Mouse (Mus musculus) monocyte, adult 5-6 weeks (primary cell): ENCODE data around the gene Hdac10. TPM values are rescaled to one million over a fixed set of nuclear protein-coding genes. Genes with fewer than 3 reads are reported as not detected.

Experiments used
- ATAC-seq: fragments of 153-309, 156-312 bp; replicated peaks from 2 replicates; pipeline ENCODE4 v1.8.0; 2017; ENCODE audit warnings: mild to moderate bottlenecking; ENCODE audit not compliant: low TSS enrichment, insufficient number of reproducible peaks, severe bottlenecking, poor library complexity, low FRiP score
- total RNA-seq: library from RNA; stranded (forward); fragments of 200-1000, 200-491, 200-594 nt; gene quantifications from 3 replicates; pipeline ENCODE4 v1.2.3, GENCODE M21; 2017

The Hdac10 gene
- total RNA-seq, 1 experiment from 2014 or later, result 20.6 TPM

DNA sequence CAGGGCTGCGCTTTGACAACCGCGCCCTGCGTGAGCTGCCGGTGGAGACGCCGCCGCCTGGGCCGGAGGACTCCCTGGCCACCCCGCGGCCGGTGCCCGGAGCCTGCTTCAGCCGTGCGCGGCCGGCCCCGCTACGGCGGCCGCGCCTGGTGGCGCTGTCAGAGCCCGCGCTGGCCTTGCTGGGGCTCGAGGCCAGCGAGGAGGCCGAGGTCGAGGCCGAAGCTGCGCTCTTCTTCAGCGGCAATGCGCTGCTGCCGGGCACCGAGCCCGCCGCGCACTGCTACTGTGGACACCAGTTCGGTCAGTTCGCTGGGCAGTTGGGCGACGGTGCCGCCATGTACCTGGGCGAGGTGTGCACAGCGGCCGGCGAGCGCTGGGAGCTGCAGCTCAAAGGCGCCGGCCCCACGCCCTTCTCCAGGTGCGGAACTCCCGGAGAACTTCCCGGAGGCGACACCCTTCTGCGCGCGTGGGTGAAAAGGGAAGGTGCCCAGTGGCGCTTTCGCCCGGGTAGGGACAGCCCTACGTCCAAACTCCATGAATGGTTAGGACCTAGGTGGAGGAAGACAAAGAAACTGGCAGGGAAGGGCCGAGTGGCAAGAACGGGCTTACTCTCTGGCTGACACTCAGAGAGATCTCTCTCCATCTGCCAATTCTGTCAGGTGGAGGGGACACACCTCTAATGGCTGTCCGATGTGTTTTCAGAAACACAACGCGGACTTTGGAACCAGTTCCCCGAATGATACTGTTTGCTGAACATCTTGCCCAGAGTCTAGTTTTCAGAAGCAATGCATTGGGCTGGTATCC lies 39.0 kb downstream of the Hdac10 start:
- no peak for ATAC-seq

DNA sequence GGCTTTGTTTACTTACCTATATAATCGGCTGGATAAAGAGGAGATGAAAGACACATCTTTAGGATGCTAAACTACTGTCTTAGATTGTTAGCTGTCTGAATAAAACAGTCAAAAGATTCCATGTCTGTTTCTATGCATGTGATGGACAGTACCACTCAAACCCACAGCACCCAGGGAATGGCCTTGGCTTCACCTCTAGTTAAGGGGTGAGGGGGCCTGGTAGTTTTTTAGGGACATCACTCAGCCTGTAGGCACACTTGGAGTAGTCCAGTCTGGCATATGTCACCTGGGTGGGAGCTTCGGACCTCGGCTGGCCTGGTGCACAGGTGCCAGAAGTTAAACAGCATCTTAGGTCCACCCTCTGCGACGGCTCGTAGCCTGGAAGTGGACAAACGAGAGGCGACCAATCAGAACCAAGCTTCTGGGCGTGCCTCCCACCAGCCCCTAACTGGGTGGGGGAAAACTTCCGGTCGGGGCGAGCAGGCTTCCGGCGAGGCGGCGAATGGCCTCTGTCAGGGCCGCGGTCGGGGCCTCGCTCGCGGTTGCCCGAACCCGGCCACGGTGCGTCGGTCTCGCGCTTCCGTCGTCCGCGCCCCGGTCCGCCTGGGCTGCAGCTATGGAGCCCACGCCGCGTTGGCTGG lies 39.8 kb downstream of the Hdac10 start, which contains the start of gene Selenoo:
Gene Selenoo (plus strand): TSS at position 478 of the 641 bp plus-strand sequence.
- peak; percentile 83 for ATAC-seq

DNA sequence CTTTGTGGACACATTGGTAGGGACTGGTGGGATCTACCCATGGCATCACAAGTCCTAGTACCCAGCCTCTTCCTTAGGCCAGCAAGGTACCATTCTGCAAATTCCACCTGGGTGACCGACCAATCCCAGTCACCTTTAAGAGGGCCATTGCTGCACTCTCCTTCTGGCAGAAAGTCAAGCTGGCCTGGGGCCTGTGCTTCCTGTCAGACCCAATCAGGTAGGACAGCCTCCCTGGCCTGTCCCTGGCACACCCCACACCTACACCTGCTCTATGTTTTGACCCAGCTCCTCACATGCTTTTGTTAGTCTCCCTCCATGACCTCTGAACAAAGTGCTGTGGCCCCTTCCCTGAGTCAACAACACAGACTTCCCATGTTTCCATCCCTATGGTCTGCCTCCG lies 43.7 kb downstream of the Hdac10 start:
- no peak for ATAC-seq

DNA sequence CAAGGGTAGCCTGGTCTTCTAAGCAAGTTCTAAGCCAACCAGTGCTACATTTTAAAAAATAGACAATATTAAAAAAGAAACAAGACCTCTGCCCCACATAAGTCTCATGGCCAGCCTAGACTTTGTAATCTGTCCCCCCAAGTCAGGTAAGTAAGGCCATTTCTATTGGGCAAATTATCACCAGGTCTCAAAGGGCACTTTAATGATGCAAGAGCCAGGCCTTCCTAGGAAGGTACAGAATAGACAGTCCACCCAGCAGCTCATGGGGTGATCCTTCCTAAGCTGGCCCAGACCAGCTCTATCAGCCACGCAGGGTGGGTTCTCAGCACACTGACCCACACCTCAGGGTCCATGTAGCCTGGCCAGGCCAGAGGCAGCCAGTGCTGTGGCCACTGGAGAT lies 44.6 kb downstream of the Hdac10 start:
- no peak for ATAC-seq

DNA sequence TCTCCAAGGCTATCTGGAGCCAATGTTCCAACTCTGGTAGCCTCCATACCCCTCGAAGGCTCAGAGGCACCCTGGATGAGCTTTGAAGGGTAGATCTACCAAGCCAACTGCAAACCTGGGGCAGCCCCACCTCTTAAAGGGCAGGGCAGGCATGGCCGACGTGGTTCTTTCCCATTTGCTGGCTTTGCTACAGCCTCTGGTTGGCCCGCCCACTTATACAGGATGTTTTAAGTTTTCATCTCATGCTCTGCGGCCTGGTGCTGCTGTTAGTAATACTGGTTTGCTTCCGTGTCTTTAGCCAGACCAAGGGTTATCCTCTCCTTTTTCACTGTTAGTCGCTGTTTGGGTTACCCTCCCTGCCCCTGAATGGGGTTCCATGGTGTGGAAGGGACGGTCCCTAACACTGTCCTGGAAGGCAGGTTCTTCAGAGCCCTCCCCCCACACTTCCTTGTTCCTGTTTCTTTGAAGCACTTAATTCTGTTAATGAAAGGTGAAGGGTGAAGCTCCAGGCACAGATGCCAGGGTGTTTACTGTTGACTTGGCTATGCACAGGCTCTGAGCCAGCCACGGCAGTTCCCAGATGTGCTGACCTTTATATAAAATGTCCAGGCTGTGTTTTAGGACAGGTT lies 50.2 kb downstream of the Hdac10 start:
- peak; percentile 54 for ATAC-seq

DNA sequence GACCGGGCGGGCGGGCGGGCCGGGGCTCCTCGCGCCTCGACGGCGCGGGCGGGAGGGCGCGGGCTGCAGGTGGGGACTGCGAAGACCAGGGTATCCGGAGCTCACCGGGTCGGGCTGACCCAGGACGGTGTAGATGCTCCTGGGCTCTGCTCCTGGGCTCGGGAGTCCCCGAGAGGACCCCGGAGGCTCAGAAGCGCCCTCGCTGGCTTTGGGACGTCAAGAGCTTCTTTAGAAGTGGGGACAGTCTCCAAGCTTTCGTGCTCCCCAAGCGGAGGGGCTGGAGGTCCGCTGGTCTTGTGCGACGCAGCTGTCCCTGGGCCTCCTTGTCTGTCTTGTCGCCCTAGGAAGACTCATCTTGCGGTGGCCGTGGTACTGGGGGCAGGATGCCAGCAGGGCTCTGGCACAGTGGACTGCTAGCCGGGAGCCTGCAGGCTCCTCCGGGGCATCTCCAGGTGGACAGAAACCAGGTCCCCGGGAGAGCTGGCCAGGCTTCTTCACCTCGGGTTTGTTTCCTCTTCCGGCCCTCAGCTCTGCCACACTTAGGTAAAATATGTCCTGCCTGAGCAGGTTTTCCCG lies 52.3 kb downstream of the Hdac10 start:
- no peak for ATAC-seq

DNA sequence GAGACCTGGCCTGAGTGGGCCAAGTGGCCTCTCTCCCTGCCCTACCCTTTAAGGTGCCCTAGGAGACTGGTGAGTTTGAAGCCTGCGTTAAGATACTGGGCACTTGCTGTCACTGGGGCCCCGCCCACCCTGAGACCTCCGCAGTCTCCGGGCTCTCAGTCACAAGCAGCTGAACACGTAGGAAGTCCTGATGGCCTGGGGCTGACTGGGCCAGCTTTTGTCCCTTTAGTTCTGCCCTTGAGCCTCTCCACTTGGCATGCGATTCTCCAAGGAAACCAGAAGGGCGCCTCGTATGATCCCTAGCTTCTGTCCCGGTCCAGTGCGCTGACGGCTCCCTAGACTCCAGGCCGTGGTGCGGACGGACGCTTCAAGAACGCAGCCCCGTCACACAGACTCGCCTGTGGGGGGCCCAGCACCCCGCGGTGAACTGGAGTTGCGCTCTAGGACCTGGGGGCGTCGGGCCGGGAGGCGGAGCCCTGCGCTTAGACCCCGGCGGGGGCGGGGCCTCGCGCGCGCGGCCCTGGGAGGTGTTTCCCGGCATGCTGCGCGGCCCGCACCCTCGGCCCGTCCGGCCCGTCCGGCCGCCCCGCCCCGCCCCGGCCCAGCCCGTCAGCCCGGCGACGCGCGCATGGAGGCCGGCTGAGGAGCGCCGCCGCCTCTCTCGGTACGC lies 52.9 kb downstream of the Hdac10 start:
- peak; percentile 59 for ATAC-seq

DNA sequence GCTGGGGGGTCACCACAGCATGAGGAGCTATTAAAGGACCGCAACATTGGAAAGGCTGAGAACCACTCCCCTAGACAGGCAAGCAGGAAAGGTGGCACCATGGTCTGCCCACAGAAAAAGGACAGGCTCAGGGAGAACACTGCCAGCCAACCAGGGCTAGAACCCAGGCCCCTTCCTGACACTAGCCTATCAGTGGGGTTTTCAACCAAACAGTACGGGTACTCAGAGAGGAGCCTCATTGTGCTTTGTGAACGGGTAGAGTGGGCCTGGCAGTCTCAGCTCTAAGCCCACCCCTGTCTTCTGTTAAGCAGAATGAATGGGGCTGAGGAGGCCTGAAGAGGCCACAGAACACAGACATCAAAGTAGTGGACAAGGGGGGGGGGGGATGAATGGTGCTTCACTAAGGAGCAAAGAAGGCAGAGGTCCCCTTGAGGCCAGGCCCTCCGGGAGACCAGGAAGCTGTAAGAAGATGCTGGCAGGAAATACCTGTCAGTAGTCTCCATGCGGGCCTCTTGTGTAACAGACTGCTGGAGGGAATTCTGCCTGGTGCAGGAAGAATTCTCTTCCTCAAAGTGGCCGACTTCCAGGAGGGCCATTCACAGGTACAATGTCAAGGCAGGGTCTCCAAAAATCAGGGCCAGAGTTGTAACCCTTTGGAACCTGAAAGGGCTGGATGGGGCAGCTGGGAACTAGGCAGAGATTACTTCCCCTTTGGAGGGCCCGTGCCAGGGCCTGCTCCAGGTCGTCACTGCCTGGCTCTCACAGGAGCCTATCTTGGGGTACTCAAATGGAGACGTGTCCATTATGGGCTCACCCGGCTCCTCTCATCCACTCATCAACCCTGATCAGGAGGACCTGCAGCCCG lies 53.7 kb downstream of the Hdac10 start, which contains the start of gene Trabd:
Gene Trabd (plus strand): TSS at position 512 of the 865 bp plus-strand sequence.
- no peak for ATAC-seq

DNA sequence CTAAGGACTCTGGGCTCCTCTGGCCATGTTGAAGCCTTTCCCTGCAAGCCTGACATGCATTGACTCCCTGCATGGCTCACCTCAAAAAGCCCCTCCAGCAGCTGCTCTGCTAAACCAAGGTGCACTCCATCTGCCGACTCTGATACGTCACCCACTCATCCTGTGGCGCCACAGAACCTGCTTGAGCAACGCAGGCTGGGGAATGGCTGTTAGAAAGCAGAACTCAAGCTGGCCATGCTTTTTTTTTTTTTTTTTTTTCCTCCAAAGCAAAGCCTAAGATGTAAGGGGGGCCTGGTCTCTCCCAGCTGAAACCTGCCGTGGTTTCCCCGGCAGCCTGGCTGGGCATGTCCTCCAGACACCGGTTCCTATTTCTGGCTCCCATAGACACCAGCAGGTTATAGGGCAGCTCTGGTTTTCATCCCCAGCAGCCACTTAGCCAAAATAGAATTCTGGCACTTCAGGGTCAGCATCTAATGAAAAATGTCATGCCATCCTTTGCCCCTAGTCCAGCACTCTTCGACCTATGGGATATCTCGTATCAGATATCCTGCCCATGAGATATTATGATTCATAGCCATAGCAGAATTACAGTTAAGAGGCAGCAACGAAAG lies 54.4 kb downstream of the Hdac10 start:
- ATAC-seq, result no peak

Other genes with a start within 250 kb of the Hdac10 start
- gene Ttll8, start 174.3 kb downstream of the Hdac10 start, total RNA-seq, result not detected in 3 replicates
- 0.29 TPM in 1 of 3 replicates, not detected in the others for gene Mlc1, start 149.7 kb downstream of the Hdac10 start, total RNA-seq
- not detected in 3 replicates for gene Mov10l1, start 145.8 kb downstream of the Hdac10 start, total RNA-seq
- gene Panx2, start 69.0 kb downstream of the Hdac10 start, total RNA-seq, result not detected in 3 replicates
- gene Trabd, start 53.6 kb downstream of the Hdac10 start, total RNA-seq, result 39.1 to 48.0 TPM (median 42.2 TPM) in 3 replicates
- 13.1 to 23.8 TPM (median 16.3 TPM) in 3 replicates for gene Selenoo, start 39.6 kb downstream of the Hdac10 start, total RNA-seq
- 11.0 to 27.3 TPM (median 26.4 TPM) in 3 replicates for gene Tubgcp6, start 5.6 kb downstream of the Hdac10 start, total RNA-seq
- gene Mapk12, start 12.0 kb upstream of the Hdac10 start, total RNA-seq, result 0.39 to 5.8 TPM (median 3.7 TPM) in 3 replicates
- 4.5 to 6.6 TPM (median 4.6 TPM) in 3 replicates for gene Mapk11, start 20.9 kb upstream of the Hdac10 start, total RNA-seq
- 145 to 153 TPM (median 153 TPM) in 3 replicates for gene Plxnb2, start 52.1 kb upstream of the Hdac10 start, total RNA-seq
- gene Dennd6b, start 67.8 kb upstream of the Hdac10 start, total RNA-seq, result 2.1 to 3.1 TPM (median 2.7 TPM) in 3 replicates
- gene Ppp6r2, start 82.9 kb upstream of the Hdac10 start, total RNA-seq, result 16.8 to 32.5 TPM (median 19.4 TPM) in 3 replicates
- gene Sbf1, start 186.6 kb upstream of the Hdac10 start, total RNA-seq, result 86.3 to 141 TPM (median 130 TPM) in 3 replicates
- not detected in 3 replicates for gene Adm2, start 194.0 kb upstream of the Hdac10 start, total RNA-seq
- not detected in 3 replicates for gene Miox, start 205.7 kb upstream of the Hdac10 start, total RNA-seq
- 9.0 to 27.2 TPM (median 20.9 TPM) in 3 replicates for gene Lmf2, start 227.0 kb upstream of the Hdac10 start, total RNA-seq
- gene Ncaph2, start 227.0 kb upstream of the Hdac10 start, total RNA-seq, result 71.4 to 99.9 TPM (median 80.6 TPM) in 3 replicates
- 5.4 to 9.4 TPM (median 6.3 TPM) in 3 replicates for gene Sco2, start 245.1 kb upstream of the Hdac10 start, total RNA-seq
- 0.57 TPM in 1 of 3 replicates, not detected in the others for gene Tymp, start 248.3 kb upstream of the Hdac10 start, total RNA-seq